Mouse (Mus musculus): ENCODE results near the gene Rprd1b. TPM values are rescaled to one million over a fixed set of nuclear protein-coding genes. Genes with fewer than 3 reads are reported as not detected.

The Rprd1b gene
- polyA plus RNA-seq, 1 experiment: 11.6 TPM

- Histone ChIP-seq H3ac (ENCODE audit: control insufficient read depth, insufficient read length) (no peak overlapping the region), H3K79me2 (ENCODE audit: control insufficient read depth, insufficient read depth) (no peaks in the 10 kb centered on the region), H3K36me3 (ENCODE audit: control insufficient read depth, insufficient read depth) (peaks cover 35% of the 10 kb centered on the region), H3K4me3 (no peak overlapping the region), H3K27me3 (ENCODE audit: control insufficient read depth, insufficient read depth, insufficient read length) (no peaks in the 10 kb centered on the region), H3K4me2 (ENCODE audit: low read depth) (no peak overlapping the region)
- no peak for TF ChIP-seq MYOG (IDR thresholded peaks at IDR 0.05; ENCODE audit: control insufficient read depth in 1 of 3, insufficient read depth in 1 of 3, insufficient read length in 2 of 3, low read depth in 2 of 3)
Observed at GRCm38 (mm10) chr2:157998817-157999216, 29.5 kb upstream of the Rprd1b start.

GRCm38 (mm10) chr2:158004620-158005019 lies 23.7 kb upstream of the Rprd1b start:
- Histone ChIP-seq H3ac (ENCODE audit: control insufficient read depth, insufficient read length) (no peak overlapping the region), H3K4me3 (no peak overlapping the region), H3K79me2 (ENCODE audit: control insufficient read depth, insufficient read depth) (no peaks in the 10 kb centered on the region), H3K4me2 (ENCODE audit: low read depth) (no peak overlapping the region), H3K36me3 (ENCODE audit: control insufficient read depth, insufficient read depth) (peaks cover 17% of the 10 kb centered on the region), H3K27me3 (ENCODE audit: control insufficient read depth, insufficient read depth, insufficient read length) (no peaks in the 10 kb centered on the region)
- TF ChIP-seq MYOD1 (IDR thresholded peaks at IDR 0.05; ENCODE audit: control insufficient read depth in 1 of 3, insufficient read length in 2 of 3, low read depth in 2 of 3) (no peak), TCF12 (IDR thresholded peaks at IDR 0.05; ENCODE audit: insufficient read depth, poor library complexity, severe bottlenecking) (no peak), E2F4 (IDR thresholded peaks at IDR 0.05; ENCODE audit: insufficient read depth) (no peak), POLR2AphosphoS2 (IDR thresholded peaks at IDR 0.05; ENCODE audit: insufficient read length, low read depth) (no peak), CEBPB (IDR thresholded peaks at IDR 0.05; ENCODE audit: insufficient read depth, poor library complexity, severe bottlenecking) (no peak), POLR2A (IDR thresholded peaks at IDR 0.05; ENCODE audit: insufficient read length, low read depth) (no peak), USF1 (IDR thresholded peaks at IDR 0.05; ENCODE audit: low read depth) (no peak), MYOG (IDR thresholded peaks at IDR 0.05; ENCODE audit: control insufficient read depth in 1 of 3, insufficient read depth in 1 of 3, insufficient read length in 2 of 3, low read depth in 2 of 3) (no peak), REST (IDR thresholded peaks at IDR 0.05; ENCODE audit: insufficient read depth, insufficient read length) (no peak), TCF3 (IDR thresholded peaks at IDR 0.05; ENCODE audit: insufficient read length, low read depth) (no peak)

GRCm38 (mm10) chr2:158005641-158006040 lies 22.7 kb upstream of the Rprd1b start:
- Histone ChIP-seq H3K4me3 (no peak overlapping the region), H3K36me3 (ENCODE audit: control insufficient read depth, insufficient read depth) (peaks cover 11% of the 10 kb centered on the region)

GRCm38 (mm10) chr2:158009373-158009772 lies 18.9 kb upstream of the Rprd1b start:
- H3K79me2 ChIP-seq (ENCODE audit: control insufficient read depth, insufficient read depth): peaks cover 11% of the 10 kb centered on the region
- peaks cover 11% of the 10 kb centered on the region for H3K36me3 ChIP-seq (ENCODE audit: control insufficient read depth, insufficient read depth)
- H3K4me3 ChIP-seq: no peak overlapping the region
- no peak overlapping the region for H3ac ChIP-seq (ENCODE audit: control insufficient read depth, insufficient read length)
- H3K27me3 ChIP-seq (ENCODE audit: control insufficient read depth, insufficient read depth, insufficient read length): no peaks in the 10 kb centered on the region
- TF ChIP-seq POLR2AphosphoS2 (IDR thresholded peaks at IDR 0.05; ENCODE audit: insufficient read length, low read depth) (no peak), TCF12 (IDR thresholded peaks at IDR 0.05; ENCODE audit: insufficient read depth, poor library complexity, severe bottlenecking) (no peak), MYOD1 (IDR thresholded peaks at IDR 0.05; ENCODE audit: control insufficient read depth in 1 of 3, insufficient read length in 2 of 3, low read depth in 2 of 3) (no peak), POLR2A (IDR thresholded peaks at IDR 0.05; ENCODE audit: insufficient read length, low read depth) (no peak), CEBPB (IDR thresholded peaks at IDR 0.05; ENCODE audit: insufficient read depth, poor library complexity, severe bottlenecking) (no peak), E2F4 (IDR thresholded peaks at IDR 0.05; ENCODE audit: insufficient read depth) (no peak), MAX (IDR thresholded peaks at IDR 0.05; ENCODE audit: low read depth) (no peak), REST (IDR thresholded peaks at IDR 0.05; ENCODE audit: insufficient read depth, insufficient read length) (no peak), TCF3 (IDR thresholded peaks at IDR 0.05; ENCODE audit: insufficient read length, low read depth) (no peak), USF1 (IDR thresholded peaks at IDR 0.05; ENCODE audit: low read depth) (no peak), SRF (IDR thresholded peaks at IDR 0.05; ENCODE audit: control insufficient read depth, insufficient read length, low read depth) (no peak), MYOG (IDR thresholded peaks at IDR 0.05; ENCODE audit: control insufficient read depth in 1 of 3, insufficient read depth in 1 of 3, insufficient read length in 2 of 3, low read depth in 2 of 3) (no peak)
- H3K4me2 ChIP-seq (ENCODE audit: low read depth): no peak overlapping the region

More at GRCm38 (mm10) chr2:158005641-158006040, 22.7 kb upstream of the Rprd1b start:
- no peak overlapping the region for H3K4me2 ChIP-seq (ENCODE audit: low read depth)
- no peak overlapping the region for H3ac ChIP-seq (ENCODE audit: control insufficient read depth, insufficient read length)
- TF ChIP-seq CEBPB (IDR thresholded peaks at IDR 0.05; ENCODE audit: insufficient read depth, poor library complexity, severe bottlenecking) (no peak), TCF12 (IDR thresholded peaks at IDR 0.05; ENCODE audit: insufficient read depth, poor library complexity, severe bottlenecking) (no peak), USF1 (IDR thresholded peaks at IDR 0.05; ENCODE audit: low read depth) (no peak), POLR2AphosphoS2 (IDR thresholded peaks at IDR 0.05; ENCODE audit: insufficient read length, low read depth) (no peak), E2F4 (IDR thresholded peaks at IDR 0.05; ENCODE audit: insufficient read depth) (no peak), SRF (IDR thresholded peaks at IDR 0.05; ENCODE audit: control insufficient read depth, insufficient read length, low read depth) (no peak), TCF3 (IDR thresholded peaks at IDR 0.05; ENCODE audit: insufficient read length, low read depth) (no peak), REST (IDR thresholded peaks at IDR 0.05; ENCODE audit: insufficient read depth, insufficient read length) (no peak), POLR2A (IDR thresholded peaks at IDR 0.05; ENCODE audit: insufficient read length, low read depth) (no peak), MAX (IDR thresholded peaks at IDR 0.05; ENCODE audit: low read depth) (no peak), MYOG (IDR thresholded peaks at IDR 0.05; ENCODE audit: control insufficient read depth in 1 of 3, insufficient read depth in 1 of 3, insufficient read length in 2 of 3, low read depth in 2 of 3) (no peak), MYOD1 (IDR thresholded peaks at IDR 0.05; ENCODE audit: control insufficient read depth in 1 of 3, insufficient read length in 2 of 3, low read depth in 2 of 3) (no peak)
- no peaks in the 10 kb centered on the region for H3K79me2 ChIP-seq (ENCODE audit: control insufficient read depth, insufficient read depth)
- H3K27me3 ChIP-seq (ENCODE audit: control insufficient read depth, insufficient read depth, insufficient read length): no peaks in the 10 kb centered on the region

- Histone ChIP-seq H3K27me3 (ENCODE audit: control insufficient read depth, insufficient read depth, insufficient read length) (no peaks in the 10 kb centered on the region), H3ac (ENCODE audit: control insufficient read depth, insufficient read length) (no peak overlapping the region), H3K4me2 (ENCODE audit: low read depth) (no peak overlapping the region), H3K36me3 (ENCODE audit: control insufficient read depth, insufficient read depth) (peaks cover 4% of the 10 kb centered on the region), H3K79me2 (ENCODE audit: control insufficient read depth, insufficient read depth) (peaks cover 14% of the 10 kb centered on the region), H3K4me3 (no peak overlapping the region)
- TF ChIP-seq E2F4 (IDR thresholded peaks at IDR 0.05; ENCODE audit: insufficient read depth) (no peak), POLR2AphosphoS2 (IDR thresholded peaks at IDR 0.05; ENCODE audit: insufficient read length, low read depth) (no peak), TCF3 (IDR thresholded peaks at IDR 0.05; ENCODE audit: insufficient read length, low read depth) (no peak), POLR2A (IDR thresholded peaks at IDR 0.05; ENCODE audit: insufficient read length, low read depth) (no peak), USF1 (IDR thresholded peaks at IDR 0.05; ENCODE audit: low read depth) (no peak), MAX (IDR thresholded peaks at IDR 0.05; ENCODE audit: low read depth) (no peak), TCF12 (IDR thresholded peaks at IDR 0.05; ENCODE audit: insufficient read depth, poor library complexity, severe bottlenecking) (no peak), CEBPB (IDR thresholded peaks at IDR 0.05; ENCODE audit: insufficient read depth, poor library complexity, severe bottlenecking) (no peak), MYOG (IDR thresholded peaks at IDR 0.05; ENCODE audit: control insufficient read depth in 1 of 3, insufficient read depth in 1 of 3, insufficient read length in 2 of 3, low read depth in 2 of 3) (no peak), SRF (IDR thresholded peaks at IDR 0.05; ENCODE audit: control insufficient read depth, insufficient read length, low read depth) (no peak), MYOD1 (IDR thresholded peaks at IDR 0.05; ENCODE audit: control insufficient read depth in 1 of 3, insufficient read length in 2 of 3, low read depth in 2 of 3) (no peak)
Observed at GRCm38 (mm10) chr2:158012608-158013007, 15.7 kb upstream of the Rprd1b start.
